Mouse (Mus musculus): ENCODE data around the gene Ndufs5. TPM values are rescaled to one million over a fixed set of nuclear protein-coding genes. Genes with fewer than 3 reads are reported as not detected.
A peak's percentile ranks its signal among the peaks of the same experiment; 100 is the strongest.

Ndufs5 gene
- polyA plus RNA-seq, 1 experiment: 110 TPM

DNA sequence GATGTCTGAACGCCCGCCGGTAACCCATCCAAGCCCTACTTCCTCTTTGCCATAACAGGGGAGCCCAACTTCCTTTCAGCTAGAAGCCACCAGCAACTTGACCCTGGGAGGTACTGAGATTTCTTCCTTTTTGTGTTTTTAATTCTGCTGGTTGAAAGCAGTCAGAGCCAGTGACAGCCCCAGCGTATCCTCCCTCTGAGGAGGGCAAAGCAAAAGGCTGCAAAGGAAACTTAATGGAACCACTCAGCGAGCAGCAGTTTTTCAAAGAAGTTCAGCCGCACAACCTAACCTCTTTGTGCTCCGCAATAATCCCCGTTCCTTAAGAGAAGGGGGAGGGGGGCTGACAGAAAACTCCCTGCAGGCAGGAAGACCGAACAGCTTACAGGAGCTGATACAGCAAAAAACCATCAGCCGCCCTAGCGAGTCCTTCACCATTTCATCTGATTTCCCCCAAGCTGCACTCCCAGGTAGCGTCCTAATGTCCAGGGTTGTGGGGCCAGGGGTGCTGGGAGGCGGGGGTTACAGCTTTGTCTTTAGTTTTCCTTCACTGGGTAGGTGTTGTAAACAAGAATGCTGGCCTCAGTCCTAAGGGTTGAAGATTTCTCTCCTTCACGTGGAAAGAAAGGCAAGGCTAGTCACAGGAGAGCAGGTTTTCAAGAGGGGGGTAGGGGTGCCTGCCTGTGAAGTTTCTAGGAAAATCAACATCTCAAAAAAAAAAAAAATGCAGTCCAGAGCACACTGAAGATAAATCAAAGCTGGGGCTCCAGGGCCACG, 54.9 kb downstream of the Ndufs5 start:
- Histone ChIP-seq H3K4me1 (ENCODE audit: control insufficient read depth, insufficient read depth, low read length) (peaks cover 39% of the 10 kb centered on the region), H3K27ac (ENCODE audit: insufficient read depth, low read depth, low read length) (peak overlapping the region; percentile 83), H3K4me3 (ENCODE audit: insufficient read depth, low read length) (peak overlapping the region; percentile 81)
- no peak for TF ChIP-seq POLR2A (IDR thresholded peaks at IDR 0.05; ENCODE audit: borderline replicate concordance, low read depth, low read length)
- TF ChIP-seq CTCF (IDR thresholded peaks at IDR 0.05; ENCODE audit: low read depth, low read length): no peak

Other genes with a start within 250 kb of the Ndufs5 start
- 176 and 182 TPM in 2 replicates for gene Macf1, start 33.8 kb downstream of the Ndufs5 start, polyA plus RNA-seq (2012; ENCODE audit: insufficient read depth, insufficient read length, missing spikeins)
- gene Akirin1, start 32.1 kb upstream of the Ndufs5 start, polyA plus RNA-seq (2012; ENCODE audit: insufficient read depth, insufficient read length, missing spikeins): 47.4 and 56.1 TPM in 2 replicates
- not detected in 2 replicates for gene Rhbdl2, start 69.7 kb upstream of the Ndufs5 start, polyA plus RNA-seq (2012; ENCODE audit: insufficient read depth, insufficient read length, missing spikeins)
- not detected in 2 replicates for gene 4933427I04Rik, start 141.5 kb upstream of the Ndufs5 start, polyA plus RNA-seq (2012; ENCODE audit: insufficient read depth, insufficient read length, missing spikeins)
- gene Mycbp, start 186.6 kb upstream of the Ndufs5 start, polyA plus RNA-seq (2012; ENCODE audit: insufficient read depth, insufficient read length, missing spikeins): 17.1 and 21.1 TPM in 2 replicates
- gene Rragc, start 199.2 kb upstream of the Ndufs5 start, polyA plus RNA-seq (2012; ENCODE audit: insufficient read depth, insufficient read length, missing spikeins): 176 and 196 TPM in 2 replicates
- not detected in 2 replicates for gene 4930535I16Rik, start 199.8 kb upstream of the Ndufs5 start, polyA plus RNA-seq (2012; ENCODE audit: insufficient read depth, insufficient read length, missing spikeins)

Measured in bone marrow macrophage, adult 2 months (primary cell).